Mouse (Mus musculus) liver, adult 2 months (tissue): ENCODE measurements around the gene Tnfrsf22. TPM values are rescaled to one million over a fixed set of nuclear protein-coding genes. Genes with fewer than 3 reads are reported as not detected.
"Not testable (repeated sequence)": the region's sequence is repeated elsewhere in the genome, so short reads cannot be mapped to it uniquely, and the experiment has no call there.

ENCODE experiments used
- DNase-seq: peaks from one replicate; pipeline ENCODE4 v3.0.0-alpha.2; 2011; ENCODE audit warnings: low read depth, low spot score; ENCODE audit errors: extremely low read depth
- H3K27ac ChIP-seq: fragments of 200-500 bp; replicated peaks from 2 replicates; pipeline ENCODE4 v1.5.1; 2012; ENCODE audit warnings: low read depth, mild to moderate bottlenecking, control low read depth, inconsistent platforms, low read length; ENCODE audit not compliant: insufficient read depth
- H3K27me3 ChIP-seq: fragments of 200-500 bp; 2 replicates; pipeline ENCODE4 v1.6.1; 2012; ENCODE audit warnings: mild to moderate bottlenecking, moderate library complexity, low read length, inconsistent platforms; ENCODE audit not compliant: control insufficient read depth, insufficient read depth
- H3K36me3 ChIP-seq: fragments of 200-500 bp; 2 replicates; pipeline ENCODE4 v1.6.1; 2012; ENCODE audit warnings: low read length, inconsistent platforms; ENCODE audit not compliant: control insufficient read depth, insufficient read depth
- H3K4me1 ChIP-seq: fragments of 200-500 bp; 2 replicates; pipeline ENCODE4 v1.6.1; 2011; ENCODE audit warnings: low read length; ENCODE audit not compliant: control insufficient read depth, insufficient read depth
- H3K4me3 ChIP-seq: fragments of 200-500 bp; 2 replicates; pipeline ENCODE4 v1.5.1; 2011; ENCODE audit warnings: low read depth, mild to moderate bottlenecking, control low read depth, low read length, moderate library complexity; ENCODE audit not compliant: insufficient read depth
- H3K79me2 ChIP-seq: fragments of 200-500 bp; 2 replicates; pipeline ENCODE4 v1.6.1; 2012; ENCODE audit warnings: inconsistent platforms, mild to moderate bottlenecking, low read length, moderate library complexity; ENCODE audit not compliant: control insufficient read depth, insufficient read depth
- H3K9ac ChIP-seq: fragments of 200-500 bp; 2 replicates; pipeline ENCODE4 v1.6.1; 2012; ENCODE audit warnings: low read depth, mild to moderate bottlenecking, control low read depth, inconsistent platforms, low read length
- CTCF ChIP-seq: fragments of 200-500 bp; IDR thresholded peaks from 2 replicates; pipeline ENCODE4 v1.5.1; 2011; ENCODE audit warnings: low read depth, low read length, control low read depth
- POLR2A ChIP-seq: fragments of 200-500 bp; IDR thresholded peaks from 2 replicates; pipeline ENCODE4 v1.6.1; 2011; ENCODE audit warnings: low read length, control low read depth; ENCODE audit not compliant: insufficient read depth; ENCODE audit errors: extremely low read depth
- WGBS: fragments of 180-500 bp; shearing (Covaris S2); methylation state at CpG from one replicate; pipeline ENCODE4 v1.1.7; 2018; 5-methylcytosine and 5-hydroxymethylcytosine counted together
- polyA plus RNA-seq: library from polyadenylated mRNA; depleted of rRNA; stranded (reverse); fragments of >200 nt; gene quantifications from 2 replicates; pipeline ENCODE4 v1.2.3, GENCODE M21; 2012
- total RNA-seq: library from RNA; depleted of rRNA; stranded (reverse); fragments of >200 nt; gene quantifications from 2 replicates; pipeline ENCODE4 v1.2.3, GENCODE M21; 2014

Tnfrsf22 gene
- total and polyA plus RNA-seq, 2 experiments, result 0.37 to 0.93 TPM

DNA sequence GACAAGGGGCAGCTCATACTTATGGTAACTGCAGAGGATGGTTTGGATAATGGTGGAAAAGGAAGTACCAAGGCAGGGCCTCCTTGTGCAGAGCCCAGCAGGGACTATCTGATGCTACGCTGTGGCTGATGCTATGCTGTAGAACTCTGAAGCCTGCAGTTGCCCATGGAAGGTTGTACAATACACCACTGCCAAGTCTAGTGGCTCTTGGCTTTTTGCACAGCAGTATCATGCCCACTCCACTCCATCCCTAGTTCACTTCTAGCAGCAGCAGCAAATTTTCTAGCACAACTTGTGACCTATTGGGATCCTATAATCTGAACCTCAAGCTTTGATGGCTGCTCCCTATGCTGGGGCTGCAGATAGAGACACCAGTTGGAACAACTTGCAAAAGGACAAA lies 32.1 kb upstream of the Tnfrsf22 start:
- TF ChIP-seq POLR2A (no peak), CTCF (no peak)
- Histone ChIP-seq H3K79me2 (no peaks in the 10 kb centered on the region), H3K9ac (no peak overlapping the region), H3K4me3 (no peak overlapping the region), H3K27ac (no peak overlapping the region), H3K27me3 (no peaks in the 10 kb centered on the region), H3K36me3 (no peaks in the 10 kb centered on the region), H3K4me1 (no peaks in the 10 kb centered on the region)
- DNase-seq, result no peak
- WGBS, result 100% methylated on average over 1 of the region's 1 CpGs

DNA sequence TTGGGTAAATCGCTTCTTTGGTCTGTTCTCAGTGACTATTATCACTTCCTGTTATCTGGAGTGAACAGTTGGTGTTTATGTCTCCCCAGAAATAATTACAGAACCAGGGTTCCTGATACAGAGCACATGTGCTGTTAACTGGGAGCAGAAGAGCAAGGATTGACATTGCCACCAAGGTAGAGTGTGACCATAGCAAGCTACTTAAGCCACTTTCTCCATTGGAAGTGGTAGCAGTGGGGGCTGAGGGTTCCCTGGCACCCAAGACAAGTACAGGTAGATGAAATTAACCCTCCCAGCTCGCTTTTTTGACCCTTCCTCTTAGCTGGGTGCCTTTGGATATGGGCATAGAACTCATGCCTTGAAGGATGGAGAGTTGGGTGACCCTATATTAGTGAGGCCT lies 31.4 kb upstream of the Tnfrsf22 start:
- H3K36me3 ChIP-seq, H3K27me3 ChIP-seq, H3K27ac ChIP-seq, H3K9ac ChIP-seq, H3K4me1 ChIP-seq, DNase-seq, H3K79me2 ChIP-seq, H3K4me3 ChIP-seq: not testable (repeated sequence)
- WGBS, result 84% methylated on average over 2 of the region's 2 CpGs

DNA sequence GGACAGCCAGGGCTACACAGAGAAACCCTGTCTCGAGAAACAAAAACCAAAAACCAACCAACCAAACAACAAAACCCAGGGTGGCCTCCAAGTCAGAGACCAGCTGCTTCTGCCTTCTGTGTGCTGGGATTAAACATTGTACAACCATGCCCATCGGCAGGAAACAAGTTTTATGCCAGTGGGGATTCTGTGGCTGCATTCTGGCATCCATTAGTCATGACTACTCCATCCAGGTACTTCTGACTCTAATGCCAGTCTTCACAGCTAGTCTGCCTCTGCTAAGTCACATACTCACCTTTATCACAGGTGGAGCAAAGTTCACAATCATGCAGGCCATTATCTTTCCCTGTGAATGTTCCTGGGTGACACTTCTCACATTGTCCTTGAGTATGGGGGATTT lies 30.2 kb upstream of the Tnfrsf22 start:
- not testable (repeated sequence) for H3K36me3 ChIP-seq, H3K79me2 ChIP-seq, H3K27ac ChIP-seq, H3K9ac ChIP-seq, H3K4me3 ChIP-seq, H3K27me3 ChIP-seq, H3K4me1 ChIP-seq, DNase-seq
- WGBS, result 81% methylated on average over 2 of the region's 2 CpGs

DNA sequence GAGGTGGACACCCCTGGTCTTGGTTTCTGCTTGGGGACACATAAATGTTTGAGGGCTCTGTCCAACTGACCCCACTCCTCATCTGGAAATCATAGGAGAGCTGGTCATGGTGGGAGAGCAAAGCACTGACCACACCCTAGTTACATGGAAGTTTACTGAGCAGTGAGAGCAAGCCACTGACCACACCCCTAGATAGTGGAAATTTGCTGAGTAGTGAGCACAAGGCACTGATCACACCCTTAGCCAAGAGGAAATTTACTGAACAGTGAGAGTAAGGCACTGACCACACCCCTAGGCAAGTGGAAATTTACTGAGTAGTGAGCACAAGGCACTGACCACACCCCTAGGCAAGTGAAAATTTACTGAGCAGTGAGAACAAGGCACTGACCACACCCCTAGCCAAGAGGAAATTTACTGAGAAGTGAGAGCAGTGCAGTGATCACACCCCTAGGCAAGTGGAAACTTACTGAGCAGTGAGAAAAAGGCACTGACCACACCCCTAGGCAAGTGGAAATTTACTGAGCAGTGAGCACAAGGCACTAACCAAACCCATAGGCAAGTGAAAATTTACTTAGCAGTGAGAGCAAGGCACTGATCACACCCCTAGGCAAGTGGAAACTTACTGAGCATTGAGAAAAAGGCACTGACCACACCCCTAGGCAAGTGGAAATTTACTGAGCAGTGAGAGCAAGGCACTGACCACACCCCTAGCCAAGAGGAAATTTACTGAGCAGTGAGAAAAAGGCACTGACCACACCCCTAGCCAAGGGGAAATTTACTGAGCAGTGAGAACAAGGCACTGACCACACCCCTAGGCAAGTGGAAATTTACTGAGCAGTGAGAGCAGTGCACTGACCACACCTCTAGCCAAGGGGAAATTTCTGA lies 17.2 kb upstream of the Tnfrsf22 start:
- no peak overlapping the region for H3K4me3 ChIP-seq
- no peak overlapping the region for H3K27ac ChIP-seq
- no peaks in the 10 kb centered on the region for H3K27me3 ChIP-seq
- no peaks in the 10 kb centered on the region for H3K79me2 ChIP-seq
- H3K9ac ChIP-seq, result no peak overlapping the region
- H3K36me3 ChIP-seq, result no peaks in the 10 kb centered on the region
- TF ChIP-seq CTCF, result no peak
- no peak for TF ChIP-seq POLR2A
- no peak for DNase-seq
- H3K4me1 ChIP-seq, result no peaks in the 10 kb centered on the region

DNA sequence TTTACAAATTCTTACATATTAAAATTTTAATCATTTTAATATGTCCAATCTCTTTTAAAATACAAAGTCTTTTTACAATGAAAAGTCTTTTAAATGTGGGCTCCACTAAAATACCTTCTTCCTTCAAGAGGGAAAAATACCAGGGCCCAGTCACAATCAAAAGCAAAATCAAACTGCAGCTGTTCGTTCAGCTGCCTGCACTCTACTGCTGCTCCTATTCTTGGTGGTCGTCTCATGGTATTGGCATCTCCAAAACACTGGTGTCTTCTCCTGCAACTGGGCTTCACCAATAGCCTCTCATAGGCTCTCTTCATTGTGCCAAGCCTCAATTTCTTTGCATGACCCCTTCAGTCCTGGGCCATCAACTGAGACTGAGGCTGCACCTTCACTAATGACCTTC lies 14.0 kb upstream of the Tnfrsf22 start:
- 88% methylated on average over 2 of the region's 2 CpGs for WGBS
- Histone ChIP-seq H3K4me3 (no peak overlapping the region), H3K27ac (no peak overlapping the region), H3K79me2 (no peaks in the 10 kb centered on the region), H3K27me3 (no peaks in the 10 kb centered on the region), H3K4me1 (no peaks in the 10 kb centered on the region), H3K9ac (no peak overlapping the region), H3K36me3 (no peaks in the 10 kb centered on the region)
- TF ChIP-seq POLR2A (no peak), CTCF (no peak)
- no peak for DNase-seq

DNA sequence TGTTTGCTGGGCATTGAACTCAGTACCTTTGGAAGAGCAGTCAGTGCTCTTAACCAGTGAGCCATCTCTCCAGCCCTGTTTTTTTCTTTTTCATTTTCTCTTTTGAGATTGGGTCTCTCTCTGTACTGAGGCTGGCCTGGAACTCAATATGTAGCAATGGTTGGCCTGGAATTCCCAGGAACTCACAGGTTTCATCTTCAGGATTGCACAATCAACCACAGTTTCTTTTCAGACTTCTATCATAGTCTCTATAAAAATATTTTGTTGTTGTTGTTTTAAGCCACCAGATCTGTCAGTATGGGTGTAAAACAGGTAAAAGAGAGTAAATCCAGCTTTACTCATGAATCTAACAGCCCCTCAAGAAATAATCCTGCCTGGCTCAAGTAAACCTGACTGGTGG lies 11.3 kb upstream of the Tnfrsf22 start:
- H3K79me2 ChIP-seq, result no peaks in the 10 kb centered on the region
- H3K4me1 ChIP-seq, result no peaks in the 10 kb centered on the region
- H3K36me3 ChIP-seq, result no peaks in the 10 kb centered on the region
- DNase-seq, result no peak
- H3K27me3 ChIP-seq, result no peaks in the 10 kb centered on the region
- H3K27ac ChIP-seq, result no peak overlapping the region
- no peak overlapping the region for H3K9ac ChIP-seq
- no peak overlapping the region for H3K4me3 ChIP-seq
- no peak for TF ChIP-seq CTCF
- no peak for TF ChIP-seq POLR2A

DNA sequence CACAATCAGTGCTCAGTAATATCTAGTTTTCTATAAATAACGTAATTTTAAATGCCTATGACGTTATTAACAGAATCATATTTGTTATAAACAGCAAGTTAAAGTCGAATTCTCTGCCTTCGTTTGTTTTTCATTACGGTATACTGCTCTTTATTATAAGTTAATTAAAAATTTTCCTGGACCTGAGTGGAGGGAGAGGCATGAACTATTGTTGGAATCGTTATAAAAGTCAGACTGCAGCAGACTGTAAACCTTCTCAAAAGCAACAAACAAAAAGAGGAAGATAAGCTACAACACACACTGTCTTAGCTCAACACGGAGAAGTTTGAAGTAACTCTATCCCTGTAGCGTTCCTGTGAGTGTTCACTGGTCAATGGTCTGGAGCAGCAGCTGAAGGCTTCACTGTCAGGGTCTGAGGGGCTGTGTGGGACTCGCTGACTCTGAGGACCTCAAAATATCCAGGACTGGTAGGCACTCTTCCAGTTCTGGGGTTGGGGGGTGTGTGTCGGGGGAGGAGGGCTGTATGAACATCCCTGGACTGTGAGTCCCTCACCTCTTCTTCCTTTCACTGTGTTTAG lies 397 bp upstream of the Tnfrsf22 start:
- H3K79me2 ChIP-seq, H3K9ac ChIP-seq, H3K27ac ChIP-seq, DNase-seq, H3K4me1 ChIP-seq, H3K27me3 ChIP-seq, H3K36me3 ChIP-seq, H3K4me3 ChIP-seq: not testable (repeated sequence)
- WGBS, result 65% methylated on average over 10 of the region's 10 CpGs

DNA sequence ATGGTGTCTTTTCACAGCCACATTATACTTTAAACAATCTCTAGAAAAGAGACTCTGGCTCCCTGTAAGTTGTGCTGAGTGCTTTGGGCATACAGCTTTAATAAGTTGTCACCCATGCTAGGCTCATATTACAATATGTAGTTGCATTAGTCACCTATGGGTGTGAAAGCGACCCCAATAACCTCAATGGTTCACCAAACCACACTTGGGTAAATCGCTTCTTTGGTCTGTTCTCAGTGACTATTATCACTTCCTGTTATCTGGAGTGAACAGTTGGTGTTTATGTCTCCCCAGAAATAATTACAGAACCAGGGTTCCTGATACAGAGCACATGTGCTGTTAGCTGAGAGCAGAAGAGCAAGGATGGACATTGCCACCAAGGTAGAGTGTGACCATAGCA lies 5.5 kb downstream of the Tnfrsf22 start:
- H3K27ac ChIP-seq, result not testable (repeated sequence)

More for the DNA sequence above, 5.5 kb downstream of the Tnfrsf22 start:
- not testable (repeated sequence) for H3K27me3 ChIP-seq, H3K4me3 ChIP-seq, H3K9ac ChIP-seq, DNase-seq, H3K4me1 ChIP-seq, H3K79me2 ChIP-seq, H3K36me3 ChIP-seq
- 96% methylated on average over 2 of the region's 2 CpGs for WGBS
